ENCODE assay signal across 1 mouse cellular context in genomic region chr11:106338029-106338428, GRCm38 (mm10).
TF ChIP-seq lines count a peak whose summit lies in the region.

No protein-coding gene starts in this region.

TF ChIP-seq in myocyte, 11 proteins besides CTCF, POLR2A, EP300 and RAD21:
- TF ChIP-seq POLR2AphosphoS2 (IDR thresholded peaks at IDR 0.05; ENCODE audit: insufficient read length, low read depth) (no peak), USF1 (IDR thresholded peaks at IDR 0.05; ENCODE audit: low read depth) (no peak), CEBPB (IDR thresholded peaks at IDR 0.05; ENCODE audit: insufficient read depth, poor library complexity, severe bottlenecking) (no peak), SRF (IDR thresholded peaks at IDR 0.05; ENCODE audit: control insufficient read depth, insufficient read length, low read depth) (no peak), TCF12 (IDR thresholded peaks at IDR 0.05; ENCODE audit: insufficient read depth, poor library complexity, severe bottlenecking) (no peak), MYOG (IDR thresholded peaks at IDR 0.05; ENCODE audit: control insufficient read depth in 1 of 3, insufficient read depth in 1 of 3, insufficient read length in 2 of 3, low read depth in 2 of 3) (peak; percentile 40 to 93 (median 87)), E2F4 (IDR thresholded peaks at IDR 0.05; ENCODE audit: insufficient read depth) (no peak), MYOD1 (IDR thresholded peaks at IDR 0.05; ENCODE audit: control insufficient read depth in 1 of 3, insufficient read length in 2 of 3, low read depth in 2 of 3) (peak in 2 of 3 experiments; percentile 61 to 91), REST (IDR thresholded peaks at IDR 0.05; ENCODE audit: insufficient read depth, insufficient read length) (no peak)
